Mouse (Mus musculus): Measurements from ENCODE around the gene Prpf4b. TPM values are rescaled to one million over a fixed set of nuclear protein-coding genes. Genes with fewer than 3 reads are reported as not detected.
A peak's percentile ranks its signal among the peaks of the same experiment; 100 is the strongest.
"Not testable (repeated sequence)": the region's sequence is repeated elsewhere in the genome, so short reads cannot be mapped to it uniquely, and the experiment has no call there.

The Prpf4b gene
- polyA plus RNA-seq (2015; fragmentation: Nextera tagmentation; extraction: Ambion mirVana): 71.3 and 72.5 TPM in 2 replicates

- Histone ChIP-seq H3K4me2 (replicated peaks) (peak within 1 kb of the TSS; percentile 61), H3K9ac (peak within 1 kb of the TSS; percentile 95), H3K36me3 (no peaks in the 10 kb centered on the region), H3K27me3 (no peaks in the 10 kb centered on the region), H3K4me3 (replicated peaks) (peak within 1 kb of the TSS; percentile 96), H3K4me1 (peaks cover 16% of the 10 kb centered on the region), H3K9me3 (replicated peaks) (no peaks in the 10 kb centered on the region), H3K27ac (replicated peaks) (peak within 1 kb of the TSS; percentile 99)
- peak; percentile 81 for ATAC-seq (ENCODE audit: insufficient number of reproducible peaks, low FRiP score, low TSS enrichment, low read depth)
- under 1% methylated on average over 40 of the region's 40 CpGs for WGBS
These were observed at the start of gene Prpf4b for GRCm38 (mm10) chr13:34875166-34875710. TSS of gene Prpf4b (plus strand) at chr13:34875302.

- H3K27me3 ChIP-seq: no peaks in the 10 kb centered on the region
- H3K4me1 ChIP-seq: no peaks in the 10 kb centered on the region
- WGBS: 83% methylated on average over 3 of the region's 3 CpGs
- ATAC-seq (ENCODE audit: insufficient number of reproducible peaks, low FRiP score, low TSS enrichment, low read depth): no peak
- H3K36me3 ChIP-seq: no peaks in the 10 kb centered on the region
- H3K27ac ChIP-seq (replicated peaks): no peak overlapping the region
- H3K9ac ChIP-seq: no peak overlapping the region
- no peaks in the 10 kb centered on the region for H3K9me3 ChIP-seq (replicated peaks)
- no peak overlapping the region for H3K4me3 ChIP-seq (replicated peaks)
- no peak overlapping the region for H3K4me2 ChIP-seq (replicated peaks)
These were observed 48.1 kb upstream of the Prpf4b start for GRCm38 (mm10) chr13:34826760-34827690.

GRCm38 (mm10) chr13:34827988-34828882 lies 46.9 kb upstream of the Prpf4b start:
- no peaks in the 10 kb centered on the region for H3K9me3 ChIP-seq (replicated peaks)

GRCm38 (mm10) chr13:34842851-34843250 lies 32.3 kb upstream of the Prpf4b start:
- Histone ChIP-seq H3K4me1 (no peaks in the 10 kb centered on the region), H3K9ac (no peak overlapping the region), H3K36me3 (no peaks in the 10 kb centered on the region), H3K27me3 (no peaks in the 10 kb centered on the region), H3K4me3 (replicated peaks) (no peak overlapping the region), H3K27ac (replicated peaks) (no peak overlapping the region), H3K4me2 (replicated peaks) (no peak overlapping the region), H3K9me3 (replicated peaks) (no peaks in the 10 kb centered on the region)
- 72% methylated on average over 4 of the region's 4 CpGs for WGBS
- ATAC-seq (ENCODE audit: insufficient number of reproducible peaks, low FRiP score, low TSS enrichment, low read depth): no peak

More at GRCm38 (mm10) chr13:34827988-34828882, 46.9 kb upstream of the Prpf4b start:
- WGBS: 73% methylated on average over 10 of the region's 10 CpGs
- no peak for ATAC-seq (ENCODE audit: insufficient number of reproducible peaks, low FRiP score, low TSS enrichment, low read depth)
- no peaks in the 10 kb centered on the region for H3K36me3 ChIP-seq
- no peaks in the 10 kb centered on the region for H3K4me1 ChIP-seq
- H3K4me2 ChIP-seq (replicated peaks): no peak overlapping the region
- H3K27ac ChIP-seq (replicated peaks): no peak overlapping the region
- no peaks in the 10 kb centered on the region for H3K27me3 ChIP-seq
- H3K4me3 ChIP-seq (replicated peaks): no peak overlapping the region
- no peak overlapping the region for H3K9ac ChIP-seq

DNA sequence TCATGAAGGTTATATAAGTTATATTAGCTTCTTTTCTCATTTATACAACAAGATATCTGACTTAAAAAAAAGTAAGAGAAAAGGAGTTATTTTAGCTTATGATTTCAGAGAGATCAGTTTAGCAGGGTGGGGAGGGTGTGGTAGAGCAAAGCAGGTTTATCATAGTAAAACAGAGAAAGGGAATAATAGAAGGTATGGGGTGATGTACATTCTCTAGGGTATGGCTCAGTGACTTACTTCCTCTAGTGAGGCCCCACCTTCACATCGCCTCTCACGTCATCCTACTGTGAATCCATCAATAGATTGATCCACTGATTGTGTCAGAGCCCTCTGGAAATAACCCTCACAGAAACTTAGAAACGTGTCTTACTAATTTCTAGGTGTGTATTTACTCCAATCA lies 24.3 kb upstream of the Prpf4b start:
- Histone ChIP-seq H3K9me3 (replicated peaks) (peaks cover 19% of the 10 kb centered on the region), H3K36me3 (no peaks in the 10 kb centered on the region), H3K4me3 (replicated peaks) (no peak overlapping the region), H3K4me1 (no peaks in the 10 kb centered on the region), H3K4me2 (replicated peaks) (no peak overlapping the region), H3K27ac (replicated peaks) (no peak overlapping the region), H3K27me3 (no peaks in the 10 kb centered on the region), H3K9ac (no peak overlapping the region)
- WGBS: 76% methylated on average over 3 of the region's 3 CpGs
- ATAC-seq (ENCODE audit: insufficient number of reproducible peaks, low FRiP score, low TSS enrichment, low read depth): no peak

DNA sequence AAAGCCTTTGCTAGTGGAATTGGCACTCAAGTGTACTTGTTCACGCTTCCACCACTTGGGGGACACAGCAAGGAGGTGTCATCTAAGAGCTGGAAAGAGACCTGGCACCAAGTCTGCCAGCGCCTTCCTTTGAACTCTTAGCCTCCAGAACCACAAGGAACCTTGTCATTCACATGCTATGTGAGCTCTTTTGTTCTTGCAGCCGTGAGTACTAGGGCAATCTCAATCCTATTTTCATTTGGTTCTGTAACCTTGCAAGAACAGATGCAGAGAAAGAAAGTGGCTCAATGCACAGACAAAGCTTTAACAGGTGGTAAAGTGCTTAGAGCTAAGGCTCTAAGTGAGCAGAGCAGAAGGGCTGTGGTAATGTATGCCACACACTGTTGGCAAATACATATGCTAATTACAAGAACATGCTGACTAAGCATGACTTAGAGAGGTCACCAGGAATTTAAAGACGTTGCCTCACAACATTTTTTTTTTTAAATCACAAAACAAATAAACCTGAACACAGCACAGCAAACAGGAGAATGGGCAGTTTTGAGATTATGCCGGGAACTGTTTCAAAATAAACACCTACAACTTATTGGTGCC lies 23.8 kb upstream of the Prpf4b start:
- ATAC-seq (ENCODE audit: insufficient number of reproducible peaks, low FRiP score, low TSS enrichment, low read depth): no peak
- no peak overlapping the region for H3K27ac ChIP-seq (replicated peaks)
- H3K27me3 ChIP-seq: no peaks in the 10 kb centered on the region
- no peak overlapping the region for H3K4me3 ChIP-seq (replicated peaks)
- no peaks in the 10 kb centered on the region for H3K36me3 ChIP-seq
- no peak overlapping the region for H3K9ac ChIP-seq
- H3K4me2 ChIP-seq (replicated peaks): no peak overlapping the region
- peaks cover 19% of the 10 kb centered on the region for H3K9me3 ChIP-seq (replicated peaks)
- H3K4me1 ChIP-seq: no peaks in the 10 kb centered on the region
- WGBS: 67% methylated on average over 5 of the region's 5 CpGs

GRCm38 (mm10) chr13:34857526-34857925 lies 17.6 kb upstream of the Prpf4b start:
- Histone ChIP-seq H3K36me3 (no peaks in the 10 kb centered on the region), H3K4me3 (replicated peaks) (no peak overlapping the region), H3K27ac (replicated peaks) (no peak overlapping the region), H3K9me3 (replicated peaks) (peaks cover 19% of the 10 kb centered on the region), H3K4me2 (replicated peaks) (no peak overlapping the region), H3K9ac (no peak overlapping the region), H3K4me1 (no peaks in the 10 kb centered on the region), H3K27me3 (no peaks in the 10 kb centered on the region)
- ATAC-seq (ENCODE audit: insufficient number of reproducible peaks, low FRiP score, low TSS enrichment, low read depth): no peak
- WGBS: 38% methylated on average over 2 of the region's 2 CpGs

DNA sequence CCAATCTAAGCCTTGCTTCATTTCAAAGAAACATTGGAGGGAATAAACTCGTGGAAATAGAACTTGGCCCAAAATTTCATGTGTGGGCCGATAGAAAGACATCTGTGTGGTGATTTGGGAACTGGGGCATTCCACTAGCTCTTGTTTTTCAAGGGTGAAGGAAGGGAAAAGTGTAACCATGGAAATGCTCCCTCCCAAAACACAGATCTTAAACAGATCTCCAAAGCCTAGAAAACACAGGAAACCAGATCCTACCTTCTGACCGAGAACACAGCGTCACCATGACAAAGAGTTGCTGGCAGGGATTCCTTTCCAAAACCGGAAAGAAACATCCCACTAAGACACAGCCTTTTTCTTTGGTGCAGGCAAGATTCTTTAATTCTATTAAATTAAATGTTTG lies 15.7 kb upstream of the Prpf4b start:
- no peak for ATAC-seq (ENCODE audit: insufficient number of reproducible peaks, low FRiP score, low TSS enrichment, low read depth)
- Histone ChIP-seq H3K4me1 (no peaks in the 10 kb centered on the region), H3K4me3 (replicated peaks) (no peak overlapping the region), H3K9ac (no peak overlapping the region), H3K36me3 (no peaks in the 10 kb centered on the region), H3K27me3 (no peaks in the 10 kb centered on the region), H3K27ac (replicated peaks) (no peak overlapping the region), H3K9me3 (replicated peaks) (peaks cover 10% of the 10 kb centered on the region; the same call in 1 of the 2 replicates), H3K4me2 (replicated peaks) (no peak overlapping the region)
- WGBS: 60% methylated on average over 5 of the region's 5 CpGs

- ATAC-seq (ENCODE audit: insufficient number of reproducible peaks, low FRiP score, low TSS enrichment, low read depth): not testable (repeated sequence)
These were observed 13.9 kb upstream of the Prpf4b start for GRCm38 (mm10) chr13:34861166-34861565.

DNA sequence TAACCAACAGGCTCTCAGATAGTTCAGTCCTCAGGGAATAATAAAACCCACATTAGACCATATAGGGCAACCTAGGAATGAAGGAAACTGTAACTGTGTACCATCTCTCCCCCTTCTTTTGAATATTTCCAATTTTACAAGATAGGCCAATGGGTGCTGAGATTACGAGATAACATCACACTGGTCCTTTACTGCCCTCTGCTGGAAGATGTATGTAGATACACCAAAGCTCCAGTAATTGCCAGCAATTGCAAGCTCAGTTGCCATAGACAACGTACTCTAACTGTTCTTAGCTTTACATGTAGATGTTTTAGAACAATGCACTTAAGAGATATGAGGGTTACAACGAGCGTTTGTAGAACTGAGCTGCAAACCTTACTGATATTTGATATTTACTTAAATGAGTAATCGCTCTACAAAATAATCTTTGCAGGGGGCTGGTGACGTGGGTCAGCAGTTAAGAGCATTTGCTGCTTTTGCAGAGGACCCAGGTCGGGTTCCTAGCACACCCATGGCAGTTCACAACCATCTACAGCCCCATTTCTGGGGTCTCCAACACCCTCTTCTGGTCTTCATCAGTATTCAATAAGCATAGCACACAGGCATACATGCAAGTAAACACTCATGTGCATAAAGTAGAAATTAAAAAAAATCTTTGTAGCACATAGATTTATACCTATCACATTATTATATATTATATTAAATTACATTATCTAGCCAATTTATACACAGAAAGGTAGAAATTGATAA lies 10.5 kb upstream of the Prpf4b start:
- no peak overlapping the region for H3K4me3 ChIP-seq (replicated peaks)
- no peaks in the 10 kb centered on the region for H3K9me3 ChIP-seq (replicated peaks)
- H3K9ac ChIP-seq: no peak overlapping the region
- H3K4me1 ChIP-seq: no peaks in the 10 kb centered on the region
- H3K27me3 ChIP-seq: no peaks in the 10 kb centered on the region
- no peak for ATAC-seq (ENCODE audit: insufficient number of reproducible peaks, low FRiP score, low TSS enrichment, low read depth)
- H3K27ac ChIP-seq (replicated peaks): no peak overlapping the region
- WGBS: 36% methylated on average over 7 of the region's 7 CpGs
- H3K36me3 ChIP-seq: no peaks in the 10 kb centered on the region
- no peak overlapping the region for H3K4me2 ChIP-seq (replicated peaks)

More at GRCm38 (mm10) chr13:34861166-34861565, 13.9 kb upstream of the Prpf4b start:
- not testable (repeated sequence) for H3K9me3 ChIP-seq (replicated peaks); H3K27me3 ChIP-seq; H3K4me1 ChIP-seq; H3K36me3 ChIP-seq; H3K27ac ChIP-seq (replicated peaks); H3K4me2 ChIP-seq (replicated peaks); H3K9ac ChIP-seq; H3K4me3 ChIP-seq (replicated peaks)
- WGBS: 51% methylated on average over 5 of the region's 8 CpGs
